Mouse (Mus musculus) right cerebral cortex, adult 18-20 months (tissue): ENCODE measurements at regions not wholly inside any gene's neighbourhood (a gene's known extent, or its start where the extent isn't known, plus 50 kb on each side); places are given as distances from the start of the nearest gene placed in this dataset.

Experiments used
- DNase-seq: peaks from one replicate; pipeline ENCODE4 v3.0.0; 2022; ENCODE audit warnings: mixed read lengths

- no peak for DNase-seq
These were observed 100.0 kb downstream of the Tmem30b start for GRCm38 (mm10) chr12:73446148-73446547.

GRCm38 (mm10) chr12:73445562-73445961, 100.6 kb downstream of the Tmem30b start:
- DNase-seq: no peak

GRCm38 (mm10) chr12:73445128-73445527, 101.1 kb downstream of the Tmem30b start:
- no peak for DNase-seq

GRCm38 (mm10) chr12:73441326-73441725, 104.9 kb downstream of the Tmem30b start:
- no peak for DNase-seq

GRCm38 (mm10) chr12:73434684-73435083, 111.5 kb downstream of the Tmem30b start:
- no peak for DNase-seq

GRCm38 (mm10) chr12:73432546-73432945, 113.6 kb downstream of the Tmem30b start:
- no peak for DNase-seq

- no peak for DNase-seq
These were observed 118.0 kb downstream of the Tmem30b start for GRCm38 (mm10) chr12:73428171-73428570.

GRCm38 (mm10) chr12:73424814-73425213, 121.4 kb downstream of the Tmem30b start:
- DNase-seq: no peak

- no peak for DNase-seq
These were observed 129.1 kb downstream of the Tmem30b start for GRCm38 (mm10) chr12:73417101-73417500.

- DNase-seq: no peak
These were observed 129.8 kb downstream of the Tmem30b start for GRCm38 (mm10) chr12:73416367-73416897.

- DNase-seq: no peak
These were observed 129.3 kb downstream of the Slc38a6 start for GRCm38 (mm10) chr12:73415856-73416366.

GRCm38 (mm10) chr12:73413439-73414196, 127.0 kb downstream of the Slc38a6 start:
- DNase-seq: no peak

- no peak for DNase-seq
These were observed 125.9 kb downstream of the Slc38a6 start for GRCm38 (mm10) chr12:73412500-73412899.

- no peak for DNase-seq
These were observed 124.3 kb downstream of the Slc38a6 start for GRCm38 (mm10) chr12:73410924-73411323.

GRCm38 (mm10) chr12:73409481-73410085, 123.0 kb downstream of the Slc38a6 start:
- no peak for DNase-seq

GRCm38 (mm10) chr12:73408614-73409013, 122.0 kb downstream of the Slc38a6 start:
- DNase-seq: no peak

- DNase-seq: no peak
These were observed 121.6 kb downstream of the Slc38a6 start for GRCm38 (mm10) chr12:73408165-73408564.

GRCm38 (mm10) chr12:73406556-73407087, 120.0 kb downstream of the Slc38a6 start:
- no peak for DNase-seq

GRCm38 (mm10) chr12:73405583-73405982, 119.0 kb downstream of the Slc38a6 start:
- DNase-seq: no peak

- DNase-seq: no peak
These were observed 118.5 kb downstream of the Slc38a6 start for GRCm38 (mm10) chr12:73405106-73405505.

GRCm38 (mm10) chr12:73403906-73404474, 117.4 kb downstream of the Slc38a6 start:
- DNase-seq: no peak
